In the genomic region with DNA sequence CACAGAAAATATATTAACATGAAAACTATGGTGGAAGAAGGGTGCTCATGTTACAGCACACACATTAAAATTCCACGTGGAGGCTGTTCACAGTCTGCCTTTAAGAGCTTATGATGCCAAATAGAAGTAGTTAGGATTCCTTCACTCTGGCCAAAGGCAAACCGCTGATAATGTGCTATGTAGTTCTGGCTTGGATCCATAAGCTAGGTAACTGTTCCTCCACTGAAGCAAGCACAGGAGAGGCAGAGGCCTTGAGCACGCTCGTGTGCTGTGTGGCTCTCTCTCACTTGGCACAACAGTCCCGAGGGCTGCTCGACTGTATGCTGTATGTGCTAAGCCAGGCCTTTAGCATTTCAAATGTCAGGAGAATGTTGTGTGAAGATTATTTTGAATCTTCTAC, we compare ENCODE assay signal across 22 mouse cellular contexts.
"Had no signal": no experiment of that assay in that cellular context is flagged by ENCODE, and none has a peak within 500 bp of the region (broad histone marks: within the 10 kb centered on the region; RNA-seq: fewer than 3 reads in every experiment).

No protein-coding gene starts in this region.

- H3K4me2 ChIP-seq: limb, embryonic 13.5 days; liver, embryonic 12.5 days; liver, embryonic 15.5 days; midbrain, embryonic 12.5 days; midbrain, embryonic 15.5 days; neural tube, embryonic 12.5 days; neural tube, embryonic 15.5 days had no signal

- H3K27me3 ChIP-seq: limb, embryonic 13.5 days; liver, embryonic 12.5 days; liver, embryonic 15.5 days; midbrain, embryonic 12.5 days; midbrain, embryonic 15.5 days; neural tube, embryonic 12.5 days; neural tube, embryonic 15.5 days had no signal

- H3K9ac ChIP-seq: limb, embryonic 13.5 days; liver, embryonic 12.5 days; liver, embryonic 15.5 days; midbrain, embryonic 12.5 days; midbrain, embryonic 15.5 days; neural tube, embryonic 12.5 days; neural tube, embryonic 15.5 days had no signal

- H3K4me3 ChIP-seq: limb, embryonic 10.5 days; limb, embryonic 13.5 days; liver, embryonic 12.5 days; liver, embryonic 15.5 days; midbrain, embryonic 12.5 days; midbrain, embryonic 15.5 days; neural tube, embryonic 12.5 days; neural tube, embryonic 15.5 days had no signal

- H3K4me1 ChIP-seq: limb, embryonic 10.5 days; liver, embryonic 15.5 days; midbrain, embryonic 12.5 days; midbrain, embryonic 15.5 days; neural tube, embryonic 12.5 days; neural tube, embryonic 15.5 days had no signal

- H3K9me3 ChIP-seq: limb, embryonic 10.5 days; limb, embryonic 13.5 days; liver, embryonic 12.5 days; liver, embryonic 15.5 days; midbrain, embryonic 12.5 days; midbrain, embryonic 15.5 days; neural tube, embryonic 12.5 days; neural tube, embryonic 15.5 days had no signal

- H3K27ac ChIP-seq: limb, embryonic 10.5 days; limb, embryonic 13.5 days; liver, embryonic 12.5 days; liver, embryonic 15.5 days; macrophage; midbrain, embryonic 12.5 days; midbrain, embryonic 15.5 days; neural tube, embryonic 12.5 days; neural tube, embryonic 15.5 days; stomach, postnatal 0 days had no signal

- ATAC-seq: liver, embryonic 12.5 days; lung, postnatal 0 days; midbrain, embryonic 15.5 days had no signal

- H3K36me3 ChIP-seq: limb, embryonic 10.5 days had no signal

- DNase-seq: kidney, postnatal 14 days; kidney, postnatal 4 days; layer of hippocampus, adult 9-11 months; liver; lung, adult 18-20 months; right cerebral cortex, adult 18-20 months; right cerebral cortex, postnatal 14 days; right cerebral cortex, postnatal 4 days; thymus, adult 2 months; thymus, postnatal 14 days; thymus, postnatal 4 days had no signal
